Mouse (Mus musculus): ENCODE measurements around the gene Gm3755. TPM values are rescaled to one million over a fixed set of nuclear protein-coding genes. Genes with fewer than 3 reads are reported as not detected.
"Not testable (repeated sequence)": the region's sequence is repeated elsewhere in the genome, so short reads cannot be mapped to it uniquely, and the experiment has no call there.

Gm3755 gene
- not detected in 2 replicates for total RNA-seq (2014; fragmentation: Nextera tagmentation)
- total RNA-seq (2017), result 0.12 TPM in 1 of 2 replicates, not detected in the other
- polyA plus RNA-seq (2012), result not detected in 2 replicates

GRCm38 (mm10) chr14:7450817-7451216 lies at the start of gene Gm3755:
Gene Gm3755 (minus strand): TSS chr14:7450917.
- H3K9me3 ChIP-seq (replicated peaks); H3K27me3 ChIP-seq (ENCODE audit: insufficient read depth, low read length); H3K4me3 ChIP-seq (ENCODE audit: low read depth, low read length); H3K36me3 ChIP-seq (replicated peaks); H3K4me1 ChIP-seq (ENCODE audit: insufficient read depth, low read depth, low read length); ATAC-seq (ENCODE audit: extremely low read depth, insufficient number of reproducible peaks, low FRiP score, poor library complexity, severe bottlenecking); DNase-seq (ENCODE audit: low spot score): not testable (repeated sequence)

- H3K27me3 ChIP-seq (ENCODE audit: insufficient read depth, low read length); H3K36me3 ChIP-seq (replicated peaks); H3K4me1 ChIP-seq (ENCODE audit: insufficient read depth, low read depth, low read length); DNase-seq (ENCODE audit: low spot score); H3K4me3 ChIP-seq (ENCODE audit: low read depth, low read length); ATAC-seq (ENCODE audit: extremely low read depth, insufficient number of reproducible peaks, low FRiP score, poor library complexity, severe bottlenecking); H3K9me3 ChIP-seq (replicated peaks): not testable (repeated sequence)
These were observed 38.0 kb upstream of the Gm3755 start for GRCm38 (mm10) chr14:7488731-7489130.

GRCm38 (mm10) chr14:7483662-7484061 lies 32.9 kb upstream of the Gm3755 start, which contains the start of gene Gm3752:
Gene Gm3752 (minus strand): TSS chr14:7483762.
- not testable (repeated sequence) for ATAC-seq (ENCODE audit: extremely low read depth, insufficient number of reproducible peaks, low FRiP score, poor library complexity, severe bottlenecking); H3K27me3 ChIP-seq (ENCODE audit: insufficient read depth, low read length); H3K9me3 ChIP-seq (replicated peaks); H3K4me3 ChIP-seq (ENCODE audit: low read depth, low read length); H3K4me1 ChIP-seq (ENCODE audit: insufficient read depth, low read depth, low read length); H3K36me3 ChIP-seq (replicated peaks); DNase-seq (ENCODE audit: low spot score)

GRCm38 (mm10) chr14:7422496-7422895 lies 28.2 kb downstream of the Gm3755 start:
- not testable (repeated sequence) for H3K4me3 ChIP-seq (ENCODE audit: low read depth, low read length); DNase-seq (ENCODE audit: low spot score); H3K4me1 ChIP-seq (ENCODE audit: insufficient read depth, low read depth, low read length); ATAC-seq (ENCODE audit: extremely low read depth, insufficient number of reproducible peaks, low FRiP score, poor library complexity, severe bottlenecking); H3K9me3 ChIP-seq (replicated peaks); H3K36me3 ChIP-seq (replicated peaks); H3K27me3 ChIP-seq (ENCODE audit: insufficient read depth, low read length)

Other genes with a start within 250 kb of the Gm3755 start
- gene Gm3727, start 186.2 kb downstream of the Gm3755 start, total RNA-seq (2014; fragmentation: Nextera tagmentation), result not detected in 2 replicates
- gene Gm3727, start 186.2 kb downstream of the Gm3755 start, total RNA-seq (2017), result 0.11 and 0.17 TPM in 2 replicates
- not detected in 2 replicates for gene Gm3727, start 186.2 kb downstream of the Gm3755 start, polyA plus RNA-seq (2012)
- gene Gm3739, start 135.9 kb downstream of the Gm3755 start, total RNA-seq (2014; fragmentation: Nextera tagmentation), result not detected in 2 replicates
- 0.05 TPM in 1 of 2 replicates, not detected in the other for gene Gm3739, start 135.9 kb downstream of the Gm3755 start, total RNA-seq (2017)
- not detected in 2 replicates for gene Gm3739, start 135.9 kb downstream of the Gm3755 start, polyA plus RNA-seq (2012)
- gene Gm5797, start 118.5 kb downstream of the Gm3755 start, total RNA-seq (2014; fragmentation: Nextera tagmentation), result not detected in 2 replicates
- not detected in 2 replicates for gene Gm5797, start 118.5 kb downstream of the Gm3755 start, total RNA-seq (2017)
- gene Gm5797, start 118.5 kb downstream of the Gm3755 start, polyA plus RNA-seq (2012), result not detected in 2 replicates
- gene Gm8374, start 85.8 kb downstream of the Gm3755 start, total RNA-seq (2014; fragmentation: Nextera tagmentation), result not detected in 2 replicates
- 0.23 and 0.27 TPM in 2 replicates for gene Gm8374, start 85.8 kb downstream of the Gm3755 start, total RNA-seq (2017)
- gene Gm8374, start 85.8 kb downstream of the Gm3755 start, polyA plus RNA-seq (2012), result not detected in 2 replicates
- gene Gm3752, start 32.8 kb upstream of the Gm3755 start, total RNA-seq (2014; fragmentation: Nextera tagmentation), result not detected in 2 replicates
- not detected in 2 replicates for gene Gm3752, start 32.8 kb upstream of the Gm3755 start, total RNA-seq (2017)
- not detected in 2 replicates for gene Gm3752, start 32.8 kb upstream of the Gm3755 start, polyA plus RNA-seq (2012)
- not detected in 2 replicates for gene Gm3558, start 117.6 kb upstream of the Gm3755 start, total RNA-seq (2014; fragmentation: Nextera tagmentation)
- gene Gm3558, start 117.6 kb upstream of the Gm3755 start, total RNA-seq (2017), result 0.05 TPM in 1 of 2 replicates, not detected in the other
- not detected in 2 replicates for gene Gm3558, start 117.6 kb upstream of the Gm3755 start, polyA plus RNA-seq (2012)
- not detected in 2 replicates for gene Gm10338, start 144.7 kb upstream of the Gm3755 start, total RNA-seq (2014; fragmentation: Nextera tagmentation)
- not detected in 2 replicates for gene Gm10338, start 144.7 kb upstream of the Gm3755 start, total RNA-seq (2017)
- not detected in 2 replicates for gene Gm10338, start 144.7 kb upstream of the Gm3755 start, polyA plus RNA-seq (2012)
- not detected in 2 replicates for gene Gm10128, start 193.1 kb upstream of the Gm3755 start, total RNA-seq (2014; fragmentation: Nextera tagmentation)
- gene Gm10128, start 193.1 kb upstream of the Gm3755 start, total RNA-seq (2017), result not detected in 2 replicates
- not detected in 2 replicates for gene Gm10128, start 193.1 kb upstream of the Gm3755 start, polyA plus RNA-seq (2012)